Mouse (Mus musculus) cerebellum, postnatal 36 days (tissue): Measurements from ENCODE around the gene Chn2.

Experiments used
- DNase-seq, 2 experiments: peaks; one replicate each; pipeline ENCODE4 v3.0.0; 2021 to 2022; ENCODE audit warnings: mixed read lengths in 2 of 2

Gene Chn2

DNA sequence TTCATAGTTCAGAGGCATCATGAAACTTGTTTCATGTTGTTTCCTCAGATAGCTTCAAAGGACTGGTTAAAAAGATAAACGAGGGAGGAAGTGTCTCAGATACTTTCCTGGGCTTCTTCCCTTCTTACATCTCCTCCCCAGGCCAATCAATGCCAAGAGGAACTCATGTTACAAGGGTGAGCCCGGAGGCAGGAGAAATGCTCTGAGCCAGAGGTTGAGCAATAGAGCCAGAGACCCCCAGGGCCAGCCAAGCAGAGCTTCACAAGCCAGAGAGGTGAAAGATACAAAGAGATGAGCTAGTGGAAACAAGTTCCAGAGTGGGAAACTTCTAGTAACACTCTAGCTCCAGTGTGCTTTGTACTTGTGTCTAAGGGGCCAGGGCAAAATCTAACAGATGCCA, 38.9 kb downstream of the Chn2 start:
- DNase-seq, result no peak

DNA sequence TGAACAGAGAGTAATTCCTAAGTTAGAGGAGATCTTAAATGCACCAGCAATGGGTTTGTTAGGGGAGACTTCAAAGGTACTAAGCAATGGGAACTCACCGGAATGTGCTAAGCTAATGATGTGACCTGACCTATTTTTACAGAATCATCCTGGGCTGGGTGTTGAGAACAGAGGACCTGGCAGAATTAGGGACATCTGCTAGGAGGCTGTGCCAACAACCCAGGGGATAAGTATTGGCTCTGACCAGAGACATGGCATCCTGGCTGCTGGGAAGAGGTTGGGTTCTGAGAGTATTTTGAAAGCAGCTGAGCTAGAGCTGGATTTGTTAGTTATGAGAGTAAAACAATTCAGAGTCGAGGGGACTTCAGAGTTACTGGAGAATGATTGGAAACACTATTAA, 40.5 kb downstream of the Chn2 start:
- peak; percentile 89 to 93 for DNase-seq

DNA sequence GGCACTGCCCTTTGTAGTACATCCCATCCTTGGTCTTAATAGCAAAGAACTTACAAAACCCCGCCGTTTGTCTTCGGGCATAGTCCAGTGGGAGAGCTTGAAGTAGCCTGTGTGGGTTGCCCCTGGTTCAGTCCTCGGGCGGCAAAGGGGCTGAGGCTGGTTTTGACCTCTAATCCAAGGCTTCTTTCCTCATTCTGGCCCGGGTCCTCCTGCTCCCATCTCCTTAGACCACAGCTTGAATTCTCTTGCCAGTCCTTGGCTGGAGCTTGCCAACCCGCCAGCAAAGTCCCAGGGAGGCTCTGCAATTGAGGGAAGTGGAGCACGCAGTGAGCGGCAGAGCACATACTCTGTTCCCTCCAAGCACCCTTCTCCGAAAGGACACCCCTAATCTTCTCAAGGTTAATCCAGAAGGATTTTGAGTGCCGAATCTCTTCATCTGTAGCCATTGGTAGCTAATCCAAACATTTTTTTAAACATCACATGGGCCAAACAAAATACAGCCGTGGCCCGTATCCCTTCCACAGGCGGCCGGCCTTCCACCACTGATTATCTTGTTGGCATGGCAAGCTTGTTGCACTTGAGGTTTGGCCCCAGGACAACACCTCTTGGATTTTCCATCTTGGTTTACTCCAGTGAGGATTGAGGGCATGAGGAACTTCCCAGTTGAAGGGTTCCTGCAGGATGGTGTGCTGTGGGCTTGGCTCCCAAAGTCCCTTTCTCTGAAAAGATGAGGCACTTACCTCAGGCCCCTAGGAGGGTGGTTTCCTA, 41.3 kb downstream of the Chn2 start:
- DNase-seq, result no peak

DNA sequence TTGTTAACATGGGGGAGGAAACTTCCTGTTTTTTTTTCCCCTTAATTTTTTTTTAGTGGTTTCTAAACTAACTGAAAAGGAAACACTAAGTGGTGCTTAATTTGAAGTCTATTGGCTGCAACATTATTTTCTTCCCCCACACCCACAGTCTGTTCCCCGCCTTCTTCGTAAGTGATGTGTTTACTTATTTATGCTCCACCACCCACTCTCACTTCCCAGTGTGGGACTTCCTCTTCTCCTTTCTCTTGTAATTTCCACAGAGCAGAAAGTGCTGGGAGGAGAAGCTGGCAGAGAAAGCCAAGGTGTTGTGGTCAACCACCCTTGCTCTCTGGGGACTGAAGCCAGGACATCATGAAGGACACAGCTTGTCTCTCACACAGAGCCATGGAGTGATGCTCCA, 43.2 kb downstream of the Chn2 start:
- DNase-seq, result no peak

DNA sequence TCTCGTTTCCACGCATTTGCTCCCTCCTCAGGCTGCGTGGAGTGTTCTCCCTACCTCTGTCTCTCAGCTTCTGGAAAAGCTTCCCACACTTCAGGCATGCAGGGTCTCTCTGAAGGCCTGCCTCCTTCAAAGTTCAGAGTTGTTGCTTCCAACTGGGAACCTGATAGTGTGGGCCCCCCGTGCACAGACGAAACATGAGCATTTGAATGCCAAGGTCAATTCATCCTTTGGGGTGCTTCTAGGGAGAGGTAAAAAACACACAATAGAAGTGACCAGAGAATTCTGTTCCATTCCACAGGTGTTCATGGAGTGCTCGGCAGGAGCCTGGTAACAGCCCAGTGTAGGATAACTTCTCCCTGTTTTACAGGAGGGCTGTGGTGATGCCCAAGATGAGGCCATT, 44.7 kb downstream of the Chn2 start:
- DNase-seq, result no peak

DNA sequence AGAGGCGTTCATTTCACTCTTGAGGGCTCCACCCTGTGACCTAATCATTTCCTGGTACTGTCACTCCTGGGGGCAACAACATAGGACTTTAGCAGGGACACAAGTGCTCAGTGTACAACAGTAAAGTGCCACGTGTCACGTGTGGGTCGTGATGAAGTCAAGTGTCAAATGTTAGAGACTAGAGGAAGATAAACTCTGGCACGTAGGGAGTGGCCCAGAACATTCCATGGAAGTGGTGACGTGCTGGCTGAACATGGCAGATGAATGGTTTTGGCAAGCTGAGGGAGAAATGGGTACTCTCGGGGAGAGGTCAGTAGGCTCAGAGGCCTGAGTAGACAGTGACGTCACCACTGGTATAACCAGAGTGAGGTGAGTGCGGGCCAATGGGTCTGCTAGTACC, 45.7 kb downstream of the Chn2 start:
- no peak for DNase-seq

DNA sequence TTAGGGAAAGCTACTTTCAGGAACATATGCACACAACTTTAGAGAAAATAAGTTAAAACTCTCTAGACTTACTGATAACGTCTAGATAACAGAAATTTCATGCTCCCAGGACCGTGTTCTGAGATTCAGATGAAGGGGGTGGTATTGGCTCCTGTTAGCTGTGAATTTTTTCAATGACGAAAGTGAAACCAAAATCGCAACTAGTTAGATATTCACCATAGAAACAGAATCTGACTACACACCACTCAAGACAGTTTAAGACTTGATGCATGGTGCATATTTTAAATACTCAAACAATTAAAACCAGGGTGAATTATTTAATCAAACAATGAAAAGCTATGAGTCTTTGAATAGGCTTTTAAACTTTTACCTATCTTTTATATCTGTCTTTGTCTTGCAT, 48.8 kb downstream of the Chn2 start:
- no peak for DNase-seq

DNA sequence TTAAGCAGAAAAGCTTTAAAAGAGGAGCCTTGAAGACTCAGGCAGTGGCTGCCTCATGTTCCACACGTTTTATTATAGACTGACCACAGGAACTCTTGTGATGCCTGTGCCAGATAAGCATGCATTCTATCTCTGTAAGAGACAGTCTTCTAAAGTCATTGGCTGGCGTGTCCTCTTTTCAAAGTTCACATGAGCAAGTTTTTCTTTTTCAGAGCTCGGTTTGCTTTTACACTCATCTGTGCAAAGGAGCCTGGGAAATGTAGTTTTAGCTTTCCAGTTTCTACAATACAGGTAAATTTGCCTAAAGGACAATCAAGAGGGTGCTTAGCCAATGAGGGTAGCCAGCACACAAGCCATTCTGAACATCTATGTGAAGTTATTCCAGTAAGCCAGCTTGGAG, 51.5 kb downstream of the Chn2 start:
- no peak for DNase-seq

DNA sequence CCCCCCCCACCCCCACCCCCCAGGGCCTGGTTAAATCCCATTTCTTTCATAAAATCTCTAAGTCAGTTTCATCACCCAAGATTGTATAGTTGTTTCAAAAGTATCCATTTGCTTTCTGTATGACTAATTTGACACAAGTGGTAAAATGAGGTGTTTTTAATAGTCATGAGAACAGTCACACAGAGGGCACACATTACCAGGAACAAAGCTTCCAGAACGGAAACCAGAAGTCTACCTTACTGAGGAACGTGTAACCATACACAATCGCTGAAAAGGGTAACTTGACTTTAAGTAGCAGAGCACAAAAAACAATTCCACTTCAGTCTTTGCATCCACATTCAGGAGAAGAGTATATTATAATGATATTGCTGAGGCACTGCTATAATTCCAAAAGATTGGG, 53.6 kb downstream of the Chn2 start:
- no peak for DNase-seq

DNA sequence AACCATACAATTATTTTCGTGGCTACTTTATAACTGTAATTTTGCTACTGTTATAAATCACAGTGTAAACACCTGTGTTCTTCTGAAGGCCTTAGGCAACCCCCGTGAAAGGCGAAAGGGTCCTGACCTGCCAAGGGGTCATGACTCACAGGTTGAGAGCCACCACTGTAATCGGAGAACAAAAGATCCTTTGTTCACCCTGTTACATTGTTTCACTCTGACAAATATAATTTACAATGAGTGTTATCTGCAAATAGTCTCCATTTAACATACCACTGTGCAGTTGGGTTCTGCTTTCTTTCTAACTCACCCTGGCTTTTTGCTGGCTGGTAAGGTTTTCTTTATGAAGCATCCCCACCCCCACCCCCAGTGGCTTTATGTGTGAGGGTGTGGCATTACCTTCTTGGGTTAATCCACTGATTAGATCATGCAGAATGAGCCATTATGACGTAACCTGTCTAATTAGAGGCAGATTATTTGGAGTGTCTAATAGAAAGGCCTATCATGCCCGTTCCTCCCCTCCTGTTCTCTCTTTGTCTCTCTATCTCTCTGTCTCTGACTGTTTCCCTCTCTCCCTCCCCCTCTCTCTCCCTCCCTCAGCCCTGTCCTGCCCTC, 56.9 kb downstream of the Chn2 start:
- no peak for DNase-seq

DNA sequence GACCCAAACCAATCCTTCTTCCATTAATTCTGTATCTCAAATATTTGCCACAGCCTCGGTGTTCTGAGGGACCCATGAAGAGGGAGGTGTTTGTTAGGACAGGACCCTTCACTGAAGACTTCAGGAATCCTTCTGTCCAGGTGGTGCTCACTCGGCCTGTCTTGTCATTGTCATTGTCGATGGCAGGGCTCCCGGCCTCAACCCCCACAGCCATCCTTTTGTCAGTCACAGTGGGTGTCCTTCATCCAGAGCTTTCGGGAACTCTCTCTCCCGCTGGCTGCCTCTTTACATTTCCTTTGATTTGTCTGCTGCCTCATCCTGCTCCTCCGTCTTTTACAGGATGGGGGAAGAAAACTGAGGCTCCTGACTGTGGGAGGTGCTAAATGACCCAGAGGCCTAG, 57.5 kb downstream of the Chn2 start:
- DNase-seq, result peak; percentile 55 to 56

DNA sequence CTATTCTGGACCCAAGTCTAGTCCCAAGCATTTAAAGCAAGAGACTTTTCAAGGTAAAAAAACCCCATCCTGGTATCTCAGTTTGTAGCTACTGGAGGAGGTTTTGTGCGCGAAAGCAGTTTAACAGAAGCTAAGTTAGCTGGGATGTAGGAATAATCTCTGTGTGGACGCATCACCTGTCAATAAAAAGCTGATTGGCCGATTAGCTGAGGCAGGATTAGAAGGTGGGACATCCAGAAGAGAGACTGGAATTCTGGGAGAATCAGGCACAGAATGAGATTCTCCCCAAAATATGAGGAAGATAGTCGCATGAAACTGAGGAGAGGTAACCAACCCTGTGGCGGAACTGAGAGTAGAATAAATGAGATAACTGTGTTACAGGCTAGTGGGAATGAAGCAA, 59.0 kb downstream of the Chn2 start:
- DNase-seq, result no peak

DNA sequence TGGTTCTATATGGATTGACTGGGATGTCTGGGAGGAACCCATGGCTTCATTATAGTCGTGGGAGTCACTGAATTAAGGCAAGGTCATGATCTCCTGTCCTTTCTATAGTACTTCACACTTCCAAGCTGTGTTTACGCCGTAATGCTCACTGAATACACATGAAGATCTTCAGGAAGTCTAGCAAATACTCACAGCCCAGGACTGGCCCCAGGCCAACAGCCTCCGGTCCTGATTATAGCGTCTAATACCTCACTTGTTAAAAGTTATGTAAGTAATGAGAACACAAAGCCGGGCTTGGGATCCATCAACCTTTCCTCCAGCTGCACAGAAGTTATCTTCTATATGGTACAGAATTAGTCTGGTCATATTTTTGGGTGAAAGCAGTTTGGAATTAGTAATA, 60.3 kb downstream of the Chn2 start:
- DNase-seq, result peak in 1 of 2 experiments; percentile 62

DNA sequence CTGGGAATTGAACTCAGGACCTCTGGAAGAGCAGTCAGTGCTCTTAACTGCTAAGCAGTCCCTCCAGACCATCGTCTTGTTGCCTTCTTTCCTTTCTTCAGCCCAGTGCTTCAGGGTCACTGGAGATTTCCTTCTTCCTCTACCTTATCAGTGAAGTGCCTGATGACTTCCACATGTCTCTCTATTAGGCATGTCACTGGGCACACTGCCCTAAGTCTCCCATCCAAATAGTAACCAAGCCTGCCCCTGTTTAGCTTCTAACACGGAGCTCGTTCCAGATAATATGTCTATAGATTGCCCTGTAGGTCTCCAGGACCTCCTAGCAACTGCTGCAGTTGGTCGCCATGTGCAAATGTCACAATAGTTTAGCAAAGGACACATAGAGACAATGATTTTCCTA, 62.9 kb downstream of the Chn2 start:
- DNase-seq, result no peak

DNA sequence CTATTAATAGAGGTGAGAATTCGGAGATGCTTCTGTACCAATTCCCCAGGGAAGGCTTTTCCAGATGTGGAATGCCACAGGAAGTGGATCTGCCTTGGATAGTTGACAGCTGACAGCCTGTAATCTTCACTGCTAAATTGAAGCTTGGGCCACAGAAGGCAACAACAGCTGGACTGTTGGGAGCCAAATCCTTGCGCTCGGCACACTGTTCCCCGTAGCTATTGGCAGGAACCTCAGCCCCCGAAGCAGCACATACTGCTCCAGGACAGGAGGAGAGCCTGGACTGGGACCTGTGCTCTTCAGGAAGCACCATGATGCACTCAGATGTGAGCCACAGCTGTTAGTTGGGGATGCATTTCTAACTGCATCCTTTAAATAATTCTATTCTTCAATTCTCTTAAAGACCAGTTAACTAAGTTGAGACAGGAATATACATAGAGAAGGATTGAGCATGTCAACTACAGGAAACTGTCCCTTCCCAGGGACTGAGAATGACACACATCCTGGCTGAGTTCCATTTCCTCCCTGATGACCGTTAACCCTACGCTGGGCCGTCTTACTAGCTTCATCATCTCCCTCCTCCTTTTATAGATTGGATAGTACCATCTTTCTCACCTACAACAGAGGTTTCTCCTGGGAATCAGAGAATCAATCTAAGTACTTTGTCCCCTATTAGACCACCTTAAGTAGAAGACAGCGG, 64.1 kb downstream of the Chn2 start:
- no peak for DNase-seq

DNA sequence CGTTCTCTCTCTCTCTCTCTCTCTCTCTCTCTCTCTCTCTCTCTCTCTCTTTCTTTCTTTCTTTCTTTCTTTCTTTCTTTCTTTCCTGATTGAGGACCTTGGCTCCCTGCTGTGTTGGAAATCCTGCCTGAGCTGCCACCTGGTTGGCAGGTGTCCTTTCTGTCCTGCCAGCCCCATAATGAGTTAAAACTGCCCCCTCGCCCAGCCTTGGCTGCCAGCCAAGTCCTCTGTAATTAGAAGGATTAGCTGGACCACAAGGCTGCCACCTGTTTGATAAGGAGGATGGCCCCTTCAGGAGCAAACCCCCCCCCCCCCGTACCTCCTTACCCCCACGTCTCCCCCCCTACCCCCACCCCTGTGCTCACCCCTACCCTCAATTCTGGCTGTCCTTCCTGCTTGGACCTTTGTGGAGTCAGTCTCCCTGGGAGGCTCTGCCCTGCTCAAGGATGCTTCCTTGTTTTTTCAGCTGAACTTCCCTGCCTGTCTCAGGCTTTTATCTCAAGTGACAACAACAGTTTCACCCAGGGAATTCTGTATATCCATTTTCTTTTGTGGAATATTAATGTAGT, 72.1 kb downstream of the Chn2 start:
- peak; percentile 83 for DNase-seq

DNA sequence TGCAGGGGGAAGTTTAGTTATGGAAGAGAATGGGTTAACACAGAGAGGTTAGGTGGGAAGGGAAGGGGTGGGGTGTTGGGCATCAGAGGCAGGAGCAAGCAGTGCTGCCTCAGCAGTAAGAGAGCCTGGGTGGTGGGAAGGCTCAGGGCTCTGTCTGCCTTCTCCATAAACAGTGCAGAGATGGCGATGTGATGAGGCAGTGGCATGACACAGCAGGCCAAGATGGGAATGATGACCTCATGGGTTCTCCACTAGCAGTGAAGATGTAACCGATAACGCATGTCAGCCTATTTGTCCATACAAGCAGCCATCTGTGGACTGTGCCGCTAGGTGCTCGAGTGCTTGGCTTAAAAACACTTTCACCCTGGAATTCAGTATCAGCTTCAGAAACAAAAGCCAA, 74.0 kb downstream of the Chn2 start:
- no peak for DNase-seq

DNA sequence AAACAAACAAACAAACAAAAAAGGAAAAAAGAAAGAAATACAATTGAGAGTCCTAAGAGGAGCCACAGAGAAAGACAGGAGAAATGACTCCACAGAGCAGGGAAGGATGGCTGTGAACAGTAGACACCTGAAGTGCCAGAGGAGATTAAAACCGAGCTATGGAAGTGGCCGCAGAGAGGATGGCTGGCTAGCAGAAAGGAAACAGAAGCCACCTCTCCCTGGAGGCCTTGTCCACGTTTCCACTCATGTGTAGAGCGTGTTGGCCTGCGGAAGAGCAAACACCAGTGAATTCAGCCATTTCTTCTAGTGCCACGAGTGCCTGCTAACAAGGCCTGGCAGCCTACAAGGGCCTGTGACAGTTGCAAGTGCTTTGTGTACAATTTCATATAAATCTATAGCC, 75.1 kb downstream of the Chn2 start:
- peak in 1 of 2 experiments; percentile 38 for DNase-seq

DNA sequence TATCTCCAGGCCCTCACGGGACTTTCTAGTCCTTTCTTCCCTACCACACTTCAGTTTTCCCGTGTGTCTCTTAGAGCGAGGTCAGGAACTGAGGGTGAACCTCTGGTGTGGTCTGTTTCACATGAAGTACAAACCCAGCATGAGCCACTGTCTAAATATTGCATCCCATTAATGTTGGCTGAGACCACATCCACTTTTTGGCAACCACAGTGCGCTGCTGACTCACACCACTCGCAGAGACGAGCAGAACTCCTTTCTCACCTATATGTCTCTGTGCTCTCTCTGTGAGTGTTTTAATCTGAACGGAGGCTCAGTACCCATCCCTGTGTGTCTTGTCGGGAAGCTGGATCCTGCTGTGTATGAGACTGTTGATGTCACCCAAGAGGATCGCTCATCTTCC, 76.9 kb downstream of the Chn2 start:
- DNase-seq, result peak in 1 of 2 experiments; percentile 61

DNA sequence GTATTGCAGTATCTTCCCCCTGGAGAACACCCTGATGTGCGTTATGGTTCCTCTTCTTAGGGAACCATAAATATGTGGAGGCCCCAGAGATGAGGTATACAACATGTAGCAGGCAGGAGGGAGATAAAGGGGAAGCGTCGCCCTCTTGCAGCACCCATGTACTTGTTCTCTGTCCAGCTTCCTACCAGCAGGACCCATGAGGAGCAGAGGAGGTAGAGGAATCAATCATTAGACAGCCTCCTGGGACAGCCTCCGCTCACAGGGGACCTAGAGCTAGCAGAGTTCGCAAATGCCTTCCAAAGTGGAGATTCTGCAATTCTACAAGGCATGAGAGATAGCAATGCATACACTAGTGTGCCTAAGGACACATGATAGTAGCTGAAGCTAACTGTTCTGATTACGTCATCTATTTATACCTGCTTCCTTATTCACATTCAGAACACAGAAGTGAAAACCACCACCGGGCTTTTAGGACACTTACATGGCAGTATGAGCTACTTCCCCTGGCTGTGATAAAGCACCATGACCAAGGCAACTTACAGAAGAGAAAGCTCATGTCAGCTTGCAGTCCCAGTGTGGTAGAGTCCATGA, 77.7 kb downstream of the Chn2 start:
- no peak for DNase-seq

DNA sequence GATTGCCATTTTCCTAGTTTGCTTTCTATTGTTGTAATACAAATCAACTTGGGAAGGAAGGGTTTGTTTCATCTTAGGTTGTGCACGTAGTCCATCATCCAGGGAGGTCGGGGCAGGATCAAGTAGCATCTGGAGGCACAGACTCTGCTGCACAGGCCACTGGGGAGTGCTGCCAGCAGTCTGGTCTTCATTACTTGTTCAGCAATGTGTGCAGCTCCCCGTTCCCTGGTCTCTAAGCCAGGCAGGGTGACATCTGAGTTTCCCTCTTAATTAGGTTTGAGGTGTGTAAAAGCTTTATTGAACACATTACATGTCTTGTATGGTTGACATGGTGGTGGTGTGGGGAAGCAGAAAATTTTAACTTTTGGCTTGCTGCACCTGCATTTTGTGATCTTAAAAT, 79.0 kb downstream of the Chn2 start:
- no peak for DNase-seq

DNA sequence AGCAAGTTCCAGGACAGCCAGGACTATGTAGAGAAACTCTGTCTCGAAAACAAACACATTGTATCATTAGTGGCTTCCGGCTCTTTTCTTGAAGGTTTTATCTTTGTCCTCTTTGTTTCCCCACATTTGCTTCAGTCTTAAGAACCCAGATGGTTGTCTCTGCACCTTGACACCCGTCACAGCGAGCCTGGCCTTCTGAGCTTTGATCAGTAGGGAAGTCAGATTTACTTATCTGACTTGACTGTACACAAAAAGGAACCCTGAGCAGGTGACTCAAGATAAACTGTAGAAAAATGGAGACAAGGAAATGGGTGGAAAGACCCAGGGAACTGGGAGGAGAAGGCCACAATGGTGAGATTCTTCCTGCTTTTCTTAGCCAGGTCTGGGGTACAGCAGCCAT, 79.5 kb downstream of the Chn2 start:
- no peak for DNase-seq

DNA sequence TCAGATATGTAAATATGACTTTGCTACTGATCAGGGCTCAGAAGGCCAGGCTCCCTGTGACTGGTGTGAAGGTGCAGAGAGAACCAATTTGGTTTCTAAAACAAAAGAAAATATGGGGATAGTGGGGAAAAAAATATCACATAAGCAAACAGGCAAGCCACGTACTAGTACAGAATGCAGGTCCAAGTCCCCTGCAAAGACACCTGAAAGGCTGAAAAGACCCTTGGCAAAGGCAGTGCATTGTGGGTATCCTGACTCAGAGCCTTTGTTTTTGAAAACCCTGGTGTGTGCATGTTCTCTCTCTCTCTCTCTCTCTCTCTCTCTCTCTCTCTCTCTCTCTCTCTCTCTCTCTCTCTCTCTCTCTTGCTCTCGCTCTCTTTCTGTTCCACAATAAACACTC, 80.1 kb downstream of the Chn2 start:
- DNase-seq, result no peak
